Mouse (Mus musculus) cerebellum, adult (tissue): Measurements from ENCODE around the gene Tmem186.

Source experiments
- ATAC-seq: cut with Nextera tagmentation; 2 replicates; pipeline ENCODE4 v1.9.2; 2017; ENCODE audit warnings: mild to moderate bottlenecking, moderate library complexity, mixed read lengths; ENCODE audit not compliant: insufficient number of reproducible peaks, low FRiP score, low TSS enrichment

Gene Tmem186

GRCm38 (mm10) chr16:8667814-8668213, 30.3 kb upstream of the Tmem186 start:
- ATAC-seq = no peak

- ATAC-seq = no peak
Measured at GRCm38 (mm10) chr16:8667261-8667660, 29.7 kb upstream of the Tmem186 start.

GRCm38 (mm10) chr16:8666452-8666851, 28.9 kb upstream of the Tmem186 start:
- no peak for ATAC-seq

- no peak for ATAC-seq
Measured at GRCm38 (mm10) chr16:8665367-8665766, 27.9 kb upstream of the Tmem186 start.

- ATAC-seq = no peak
Measured at GRCm38 (mm10) chr16:8663606-8664539, 26.4 kb upstream of the Tmem186 start.

- ATAC-seq = no peak
Measured at GRCm38 (mm10) chr16:8663022-8663421, 25.5 kb upstream of the Tmem186 start.

- ATAC-seq = no peak
Measured at GRCm38 (mm10) chr16:8658764-8659163, 21.3 kb upstream of the Tmem186 start.

- no peak for ATAC-seq
Measured at GRCm38 (mm10) chr16:8658349-8658748, 20.8 kb upstream of the Tmem186 start.

- no peak for ATAC-seq
Measured at GRCm38 (mm10) chr16:8656256-8656655, 18.7 kb upstream of the Tmem186 start.

- ATAC-seq = no peak
Measured at GRCm38 (mm10) chr16:8655599-8655998, 18.1 kb upstream of the Tmem186 start.

GRCm38 (mm10) chr16:8655108-8655507, 17.6 kb upstream of the Tmem186 start:
- ATAC-seq = no peak

- no peak for ATAC-seq
Measured at GRCm38 (mm10) chr16:8650007-8650406, 12.5 kb upstream of the Tmem186 start.

- ATAC-seq = no peak
Measured at GRCm38 (mm10) chr16:8645546-8645945, 8.0 kb upstream of the Tmem186 start.

GRCm38 (mm10) chr16:8643855-8644254, 6.3 kb upstream of the Tmem186 start:
- ATAC-seq = peak; percentile 56; the same call in 1 of the 2 replicates

GRCm38 (mm10) chr16:8639466-8640191, 2.1 kb upstream of the Tmem186 start:
- no peak for ATAC-seq

GRCm38 (mm10) chr16:8638131-8638530, 619 bp upstream of the Tmem186 start:
- no peak for ATAC-seq

GRCm38 (mm10) chr16:8636867-8637216, 670 bp downstream of the Tmem186 start:
- ATAC-seq = no peak

- no peak for ATAC-seq
Measured at GRCm38 (mm10) chr16:8631428-8631827, 6.1 kb downstream of the Tmem186 start.

- ATAC-seq = no peak
Measured at GRCm38 (mm10) chr16:8630419-8630818, 7.1 kb downstream of the Tmem186 start.

- ATAC-seq = no peak
Measured at GRCm38 (mm10) chr16:8620315-8621115, 17.0 kb downstream of the Tmem186 start.
